Mouse (Mus musculus) common myeloid progenitor, adult 5-6 weeks (primary cell): ENCODE measurements around the gene Nek11. TPM values are rescaled to one million over a fixed set of nuclear protein-coding genes. Genes with fewer than 3 reads are reported as not detected.

Source experiments
- ATAC-seq: replicated peaks from 2 replicates; pipeline ENCODE4 v1.8.0; 2016; ENCODE audit warnings: low read depth, mild to moderate bottlenecking, moderate TSS enrichment, inconsistent platforms; ENCODE audit not compliant: poor library complexity, severe bottlenecking
- total RNA-seq: library from RNA; stranded (forward); fragments of 200-1000, 187-1606 nt; gene quantifications from 2 replicates; pipeline ENCODE4 v1.2.3, GENCODE M21; 2017

The Nek11 gene
- total RNA-seq, 1 experiment from 2014 or later = not detected

DNA sequence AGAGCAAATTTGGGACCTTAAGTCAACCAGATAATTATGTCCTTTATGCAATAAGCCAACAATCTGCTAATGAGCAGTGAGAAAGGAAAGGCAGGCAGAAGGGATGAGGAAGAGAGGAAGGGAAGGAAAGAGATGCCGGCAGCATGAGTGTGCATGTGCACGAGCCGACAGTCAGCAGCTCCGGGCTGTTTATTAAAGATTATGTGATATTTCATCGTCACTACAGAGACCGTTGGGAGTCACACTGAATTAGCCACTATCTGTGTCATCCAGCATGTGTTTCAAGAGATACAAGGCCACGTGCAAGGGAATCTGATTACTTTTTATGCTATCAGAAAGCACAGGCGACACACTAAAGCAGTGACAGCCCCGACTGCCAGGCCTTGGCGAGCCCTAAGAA is 73.5 kb downstream of the Nek11 start:
- no peak for ATAC-seq

DNA sequence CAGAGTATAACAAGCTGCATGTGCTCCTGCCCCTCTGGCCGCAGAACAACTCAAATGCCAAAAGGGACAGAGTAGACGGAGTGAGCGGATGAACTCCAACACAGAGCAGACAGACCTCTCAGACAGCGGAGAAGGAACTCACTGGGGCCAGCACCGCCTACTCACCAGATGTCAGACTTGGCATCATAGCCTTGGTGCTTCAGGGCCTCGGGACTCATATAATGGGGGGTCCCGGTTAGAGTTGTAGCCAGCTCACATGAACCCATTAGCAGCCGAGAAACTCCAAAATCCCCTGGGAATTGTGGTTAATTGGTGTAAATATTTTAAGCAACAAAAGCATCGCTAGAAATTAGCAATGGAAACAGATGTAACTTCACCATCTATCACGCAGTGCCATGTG is 82.1 kb downstream of the Nek11 start:
- no peak for ATAC-seq

DNA sequence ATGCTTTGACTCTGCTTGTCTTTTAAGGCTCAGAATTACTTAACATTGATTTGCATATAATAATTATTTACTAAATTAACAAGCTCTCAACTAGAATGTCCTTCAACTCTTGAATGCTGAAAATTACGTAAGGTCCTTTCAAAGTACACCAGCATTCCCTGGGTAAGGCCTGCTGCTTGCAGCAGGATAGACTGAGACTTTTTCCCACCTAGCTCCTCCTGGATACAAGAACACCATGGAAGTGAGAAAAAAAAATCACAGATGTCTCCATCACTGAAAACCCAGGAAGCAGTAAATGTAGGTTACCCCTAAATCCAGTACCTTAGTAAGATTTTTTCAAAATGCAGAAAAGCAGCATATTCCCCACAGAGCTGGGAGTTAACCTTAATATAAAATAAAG is 82.6 kb downstream of the Nek11 start:
- ATAC-seq = no peak

DNA sequence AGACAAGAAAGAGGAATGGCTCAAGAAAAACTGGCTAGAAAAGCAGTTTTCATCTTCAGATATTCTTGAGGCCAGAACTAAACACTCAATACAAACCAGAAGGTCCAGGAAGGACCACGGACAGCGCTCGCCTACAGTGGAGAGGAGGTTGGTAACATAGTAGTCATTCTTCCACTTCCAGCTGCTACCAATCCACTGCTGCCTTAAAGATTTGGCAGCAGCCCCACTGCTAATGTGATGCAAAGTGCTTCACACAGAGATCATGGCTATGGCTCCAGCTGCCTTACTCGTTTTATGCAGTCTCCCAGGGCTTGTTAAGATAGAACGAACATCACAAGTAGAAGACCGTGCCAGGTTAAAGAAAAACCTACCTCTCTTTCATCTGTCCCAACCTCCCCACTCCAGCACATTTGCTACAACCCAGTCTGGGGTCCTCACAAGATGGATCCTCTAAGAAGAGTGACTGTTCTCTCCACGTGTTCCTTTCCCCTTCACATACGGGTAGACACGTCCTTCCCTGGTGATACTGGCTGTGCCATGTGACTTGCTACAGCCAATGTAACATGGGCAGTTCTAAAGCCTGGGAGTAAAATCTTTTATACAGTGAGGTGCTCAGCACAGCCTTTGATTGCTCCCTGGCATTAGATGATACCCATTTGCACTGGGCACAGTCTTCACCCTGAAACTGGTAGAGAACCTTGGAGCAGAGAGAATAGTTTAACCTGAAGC is 85.6 kb downstream of the Nek11 start:
- ATAC-seq = no peak

DNA sequence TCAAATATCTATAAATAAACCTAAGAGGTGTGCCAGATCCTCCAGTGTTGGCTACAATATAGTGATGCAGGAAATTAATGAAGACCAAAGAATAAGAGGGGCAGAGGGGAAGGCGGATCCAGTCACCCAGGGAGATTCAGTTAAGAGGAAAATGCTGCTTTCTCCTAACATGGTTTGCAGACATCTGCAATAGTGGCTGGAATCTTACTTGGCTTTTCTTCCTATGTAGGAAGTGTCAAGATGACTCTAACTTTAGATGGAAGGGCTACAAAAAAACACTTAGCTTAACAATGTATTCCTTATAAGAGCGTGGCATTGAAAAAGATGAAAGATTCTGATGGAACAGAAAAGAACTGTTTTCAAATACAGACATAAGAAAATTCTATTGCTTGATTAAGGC is 89.3 kb downstream of the Nek11 start:
- no peak for ATAC-seq

DNA sequence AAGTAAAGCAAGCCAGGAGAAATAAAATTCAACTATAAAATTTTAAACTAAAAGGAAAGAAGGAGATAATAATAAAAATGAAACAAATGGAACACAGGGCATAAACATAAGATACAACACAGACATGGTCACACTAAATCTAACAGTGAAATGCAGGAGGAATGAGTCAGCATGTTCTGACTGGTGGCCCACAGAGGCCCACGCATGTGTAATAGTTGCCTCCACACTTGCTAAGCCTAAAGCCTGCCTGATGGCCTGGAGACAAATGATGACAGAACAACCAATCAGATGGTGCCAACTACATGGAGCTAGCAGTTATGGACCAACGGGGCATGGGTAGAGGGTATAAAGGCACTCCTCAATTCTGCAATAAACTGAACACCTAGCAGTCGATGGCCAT is 93.1 kb downstream of the Nek11 start:
- ATAC-seq = no peak

DNA sequence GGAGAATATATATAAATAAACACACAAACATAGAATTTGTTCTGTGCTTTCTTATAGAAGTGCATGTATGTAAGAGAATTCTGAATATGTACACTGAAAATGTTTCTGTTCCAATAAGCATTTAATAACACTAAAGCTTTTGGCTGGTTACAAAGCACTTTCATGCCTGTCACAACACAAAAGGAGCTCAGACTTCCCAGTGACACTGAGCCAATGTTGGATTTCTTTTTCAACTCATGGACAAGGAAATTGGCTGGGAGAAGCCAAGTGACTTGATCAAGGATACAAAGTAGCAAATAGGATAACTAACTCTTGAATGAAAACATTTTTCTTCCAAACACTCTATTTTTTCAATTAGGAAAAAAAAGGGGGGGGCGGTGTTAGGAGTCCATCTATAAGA is 93.9 kb downstream of the Nek11 start:
- no peak for ATAC-seq

DNA sequence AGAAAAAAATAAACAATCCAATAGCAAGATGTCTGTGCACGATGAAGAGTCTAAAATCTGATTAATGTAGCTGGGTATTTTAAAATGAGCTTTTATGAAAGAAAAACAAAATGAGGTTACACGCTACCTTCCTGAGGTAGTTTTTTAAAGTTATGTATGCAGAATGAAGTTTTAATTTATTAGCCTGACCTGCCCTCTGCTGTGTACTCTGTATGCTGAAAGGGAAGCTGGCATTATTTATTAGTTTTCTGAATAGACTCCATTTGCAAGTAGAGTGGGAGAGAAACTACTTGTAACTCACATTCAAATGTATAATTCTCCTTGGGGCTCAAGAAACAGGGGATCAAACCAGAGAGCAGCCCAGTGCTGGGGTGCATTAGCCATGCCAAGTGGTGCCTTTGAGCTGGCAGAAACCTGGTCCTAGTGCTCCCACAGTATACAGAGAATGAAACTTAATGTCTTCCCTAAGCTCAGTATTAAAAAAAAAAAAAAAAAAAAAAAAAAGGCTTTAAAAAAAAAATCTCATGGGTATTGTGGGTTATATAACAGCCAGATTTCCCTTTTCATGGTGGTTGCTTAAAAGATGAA is 94.5 kb downstream of the Nek11 start:
- ATAC-seq = no peak

DNA sequence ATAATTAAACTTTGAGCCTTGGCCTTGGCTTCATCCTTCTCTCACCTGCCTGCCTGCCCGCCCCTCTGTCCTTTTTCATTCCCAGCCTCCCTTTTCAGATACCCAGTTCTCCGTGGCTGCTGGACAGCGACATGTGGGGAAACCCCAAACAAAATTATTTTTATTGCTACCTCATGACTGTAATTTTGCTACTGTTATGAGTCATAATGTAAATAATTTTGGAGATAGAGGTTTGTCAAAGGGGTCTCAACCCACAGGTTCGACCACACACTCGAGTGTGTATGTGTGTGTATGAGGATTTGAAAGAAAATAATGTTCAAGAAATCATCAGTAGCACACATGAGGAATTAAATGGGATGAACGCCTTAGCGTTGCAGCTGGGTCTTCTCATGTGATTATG is 110.7 kb downstream of the Nek11 start:
- no peak for ATAC-seq

DNA sequence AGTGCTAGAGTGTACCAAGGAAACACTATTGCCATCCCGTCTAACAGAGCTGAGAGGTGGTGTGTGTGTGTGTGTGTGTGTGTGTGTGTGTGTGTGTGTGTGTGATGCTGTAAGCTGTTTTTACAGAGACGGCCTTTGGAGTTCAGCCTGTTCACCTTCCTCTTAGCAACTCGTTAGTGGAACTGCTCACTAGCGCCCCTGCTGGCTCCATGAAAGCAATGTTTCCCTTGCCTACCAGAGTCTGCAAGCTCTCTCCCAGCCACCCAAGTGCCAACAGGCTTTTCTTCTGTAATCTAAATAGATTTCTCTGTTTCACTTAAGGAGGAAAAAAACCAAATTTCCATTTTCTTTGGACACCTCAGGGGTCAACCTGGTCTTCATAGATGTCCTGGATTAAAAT is 112.6 kb downstream of the Nek11 start:
- peak; percentile 62; the same call in 1 of the 2 replicates for ATAC-seq

DNA sequence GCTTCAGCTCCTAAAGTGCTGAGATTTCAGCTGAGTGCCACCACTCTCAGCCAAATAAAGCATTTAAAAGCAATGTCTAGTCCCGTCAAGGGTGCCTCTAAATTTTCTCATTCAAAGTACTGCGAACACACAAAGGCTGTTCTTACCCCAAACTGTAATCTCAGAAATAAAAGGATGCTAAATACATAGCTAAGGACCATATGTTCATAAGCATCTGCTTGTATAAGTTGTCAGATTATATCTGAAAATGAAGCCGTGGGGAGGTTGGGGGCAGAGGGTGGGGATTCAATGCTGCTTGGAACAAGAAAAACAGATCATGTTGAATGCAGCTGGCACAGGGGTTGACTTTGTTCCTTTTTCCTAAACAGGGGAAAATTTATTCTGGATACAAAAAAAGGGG is 120.4 kb downstream of the Nek11 start:
- no peak for ATAC-seq

DNA sequence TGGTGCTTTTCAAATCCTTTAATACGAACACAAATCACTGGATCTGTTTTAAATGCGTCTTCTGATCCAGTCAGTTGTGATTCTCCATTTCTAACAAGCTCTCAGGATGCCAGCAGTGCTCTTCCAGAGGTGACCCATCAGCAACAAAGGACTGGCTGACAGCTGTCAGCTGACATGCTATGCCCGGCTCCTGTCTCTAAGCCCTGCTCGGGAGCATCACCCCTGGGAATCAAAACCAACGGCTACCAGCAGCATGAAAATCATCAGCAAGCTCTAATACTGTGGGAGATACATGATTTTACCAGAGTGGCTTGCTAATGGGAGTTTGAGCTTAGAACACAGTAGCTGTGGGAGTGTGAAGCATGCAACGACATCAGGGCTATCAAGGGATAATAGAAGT is 121.0 kb downstream of the Nek11 start:
- ATAC-seq = no peak

DNA sequence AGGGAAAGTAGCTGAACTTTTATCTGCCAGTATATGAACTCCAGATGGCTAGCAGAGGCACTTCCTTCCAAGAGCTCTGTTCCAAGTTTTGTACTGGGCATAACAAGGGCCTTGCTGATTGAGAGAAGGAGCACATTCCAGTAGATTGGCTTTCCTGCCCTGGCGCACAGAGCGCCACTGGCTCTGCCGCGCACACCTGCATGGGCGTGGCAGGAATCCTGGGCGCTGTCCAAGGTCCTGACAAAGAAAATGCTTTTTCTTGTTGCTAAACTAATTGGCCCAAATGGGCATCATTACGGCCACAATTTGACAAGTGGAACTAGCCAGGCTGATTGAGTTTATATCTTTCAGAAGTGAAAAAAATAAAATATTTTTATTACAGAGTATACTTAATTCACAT is 123.1 kb downstream of the Nek11 start:
- ATAC-seq = 0 out of 2 replicates have a peak, but pooled peaks have one; percentile 47

DNA sequence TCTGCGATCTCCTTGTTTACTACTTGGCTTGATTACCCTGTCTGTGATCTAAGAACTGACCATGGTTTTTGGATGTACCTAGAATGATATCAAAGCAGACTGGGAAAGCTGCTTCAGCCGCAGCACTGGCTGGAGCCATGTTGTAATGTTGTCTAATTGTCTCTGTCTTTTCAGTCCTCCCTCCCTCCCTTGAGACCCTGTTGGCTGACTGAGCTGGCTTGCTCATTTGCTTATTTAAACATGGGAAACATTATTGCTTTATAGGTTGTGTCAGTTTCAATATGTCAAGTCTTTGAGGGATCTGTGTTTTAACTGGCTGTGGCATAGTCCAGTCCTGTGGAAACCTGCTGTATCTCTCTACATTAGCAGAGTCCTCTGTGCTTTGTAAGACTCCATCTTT is 132.2 kb downstream of the Nek11 start:
- no peak for ATAC-seq

DNA sequence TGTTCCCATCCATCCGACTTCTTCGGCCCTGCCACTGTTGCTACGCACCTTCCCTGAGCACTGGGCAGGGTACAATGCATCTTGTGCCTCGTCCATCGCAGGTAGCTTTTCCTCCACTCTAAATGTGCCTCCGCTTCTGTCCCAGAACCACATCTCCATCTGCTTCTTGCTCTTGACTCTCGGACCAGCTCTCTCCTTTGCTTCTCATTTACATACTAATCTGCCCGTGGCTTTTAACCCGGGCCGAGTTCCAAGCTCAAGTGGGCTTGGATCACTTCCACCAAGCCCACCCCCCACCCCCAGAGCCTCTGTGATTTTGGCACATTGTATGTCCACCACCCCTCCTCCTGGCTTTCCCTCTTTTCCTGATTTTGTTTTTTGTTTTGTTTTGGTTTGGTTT is 137.7 kb downstream of the Nek11 start:
- no peak for ATAC-seq

DNA sequence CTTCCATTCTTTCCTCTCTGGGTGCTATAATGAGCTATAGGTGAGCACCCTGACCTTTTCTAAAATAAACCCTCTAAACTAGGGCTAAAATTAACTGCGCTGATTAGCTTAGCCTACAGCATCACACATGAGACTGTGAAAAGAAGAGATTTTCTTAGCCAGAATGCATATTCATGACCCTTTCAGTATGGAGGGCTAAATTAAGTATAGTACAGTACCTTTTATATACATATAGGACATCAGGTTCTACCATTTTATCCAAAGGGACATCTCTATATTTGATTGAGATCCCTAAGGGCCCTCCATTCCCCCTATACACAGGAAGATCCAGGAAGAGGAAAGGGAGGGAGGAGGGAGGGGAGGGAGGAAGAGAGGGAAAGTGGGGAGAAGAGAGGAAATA is 141.2 kb downstream of the Nek11 start:
- no peak for ATAC-seq

DNA sequence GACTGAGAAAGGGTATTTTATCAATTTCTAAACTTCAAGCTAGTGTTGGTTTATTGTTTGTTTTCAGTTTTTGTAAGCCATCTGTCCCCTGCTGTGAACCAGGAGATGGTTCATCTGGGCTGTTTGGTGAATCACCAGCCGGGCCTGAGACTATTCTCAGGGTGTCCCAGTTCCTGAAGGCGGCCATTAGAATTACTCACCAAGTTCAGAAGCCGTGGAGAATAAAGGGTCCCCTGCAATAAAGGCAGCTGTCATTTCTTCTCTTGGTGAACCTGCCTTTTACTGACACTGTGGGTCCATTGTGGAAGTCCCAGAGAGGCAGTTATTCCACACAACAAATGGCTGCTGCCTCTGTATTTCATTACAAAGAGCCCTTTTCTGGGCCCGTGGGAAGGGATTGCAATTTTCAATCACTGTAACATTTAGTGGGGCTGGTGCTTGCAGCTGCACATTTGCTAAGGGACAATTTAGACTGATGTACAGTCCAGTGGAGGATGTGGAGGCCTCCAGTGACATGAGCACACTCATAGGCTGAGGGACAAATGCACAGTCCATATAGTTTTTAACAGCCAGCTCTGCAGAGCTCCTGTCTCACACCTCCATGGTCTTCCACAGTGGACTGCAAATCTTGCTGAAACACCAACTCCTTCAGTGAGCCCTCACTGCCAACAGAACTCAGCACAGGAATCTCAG is 142.8 kb downstream of the Nek11 start:
- no peak for ATAC-seq

DNA sequence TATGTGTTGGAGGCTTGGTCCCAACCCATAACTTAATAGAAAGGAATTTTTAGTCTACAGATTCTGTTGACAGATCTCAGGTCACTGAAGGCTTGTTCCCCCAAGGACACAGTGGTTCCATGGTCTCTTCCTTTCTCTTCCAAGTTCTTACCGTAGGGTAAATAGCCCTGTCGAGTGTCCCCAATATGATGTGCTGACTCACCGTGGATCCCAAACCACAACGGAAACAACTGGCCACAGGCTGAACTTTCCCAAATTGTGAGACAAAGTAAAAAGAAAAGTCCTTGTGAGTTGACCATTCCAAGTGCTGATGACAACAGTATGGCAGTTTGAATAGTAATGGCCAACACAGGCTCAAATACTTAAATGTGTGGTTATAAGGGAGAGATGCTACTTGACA is 144.1 kb downstream of the Nek11 start:
- ATAC-seq = no peak

DNA sequence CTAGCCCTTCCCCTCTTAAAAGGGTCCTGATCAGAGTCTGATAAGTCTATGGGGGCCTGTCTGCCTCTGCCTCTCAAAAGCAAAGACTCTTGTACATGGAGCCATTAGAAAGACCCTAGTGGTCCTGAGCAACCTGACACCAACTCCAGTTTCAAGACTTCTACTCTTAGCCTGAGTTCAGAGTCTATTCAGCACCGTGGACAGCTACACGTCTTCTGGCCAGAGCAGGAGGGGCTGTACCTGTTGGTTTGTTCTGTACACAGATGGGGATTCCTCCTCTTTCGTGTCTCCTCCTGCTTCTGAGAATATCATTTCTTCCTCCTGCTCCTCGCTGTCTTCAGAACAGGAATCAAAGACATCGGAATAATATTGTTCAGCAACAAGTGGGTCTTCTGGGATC is 151.3 kb downstream of the Nek11 start:
- no peak for ATAC-seq

DNA sequence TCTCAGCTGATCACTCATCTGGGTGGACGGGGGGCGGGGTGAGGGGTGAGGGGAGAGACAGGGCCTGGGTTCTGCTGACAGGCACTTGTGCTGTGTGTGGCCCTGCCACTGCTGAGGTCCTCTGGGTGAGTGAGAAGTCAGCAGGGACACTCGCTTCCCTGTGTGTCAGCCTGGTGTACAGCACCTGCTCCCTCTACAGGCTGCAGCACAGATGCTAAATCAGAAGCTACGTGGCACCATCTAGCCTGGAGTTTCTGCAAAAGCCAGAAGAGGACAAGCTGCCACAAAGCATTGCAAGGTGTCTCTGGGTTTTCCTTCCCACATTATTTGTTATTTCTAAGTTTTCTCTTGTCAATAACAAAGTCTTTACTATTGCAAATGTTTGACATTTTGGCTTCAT is 180.9 kb downstream of the Nek11 start:
- no peak for ATAC-seq

DNA sequence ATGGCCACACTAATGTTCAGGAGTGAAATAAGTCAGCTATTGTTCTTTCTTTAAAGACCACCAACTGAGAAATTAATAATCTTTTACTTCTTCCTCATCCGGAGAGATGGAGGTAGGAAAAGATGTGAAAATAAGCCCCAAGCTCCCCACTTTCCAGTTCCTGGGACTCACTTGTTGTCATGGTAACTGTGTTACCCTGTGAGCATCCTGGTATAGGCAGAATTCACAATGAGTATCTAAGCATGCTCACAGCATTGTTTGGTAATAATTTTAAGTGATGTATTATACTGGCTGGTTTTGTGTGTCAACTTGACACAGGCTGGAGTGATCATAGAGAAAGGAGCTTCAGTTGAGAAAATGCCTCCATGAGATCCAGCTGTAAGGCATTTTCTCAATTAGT is 195.0 kb downstream of the Nek11 start:
- ATAC-seq = no peak

DNA sequence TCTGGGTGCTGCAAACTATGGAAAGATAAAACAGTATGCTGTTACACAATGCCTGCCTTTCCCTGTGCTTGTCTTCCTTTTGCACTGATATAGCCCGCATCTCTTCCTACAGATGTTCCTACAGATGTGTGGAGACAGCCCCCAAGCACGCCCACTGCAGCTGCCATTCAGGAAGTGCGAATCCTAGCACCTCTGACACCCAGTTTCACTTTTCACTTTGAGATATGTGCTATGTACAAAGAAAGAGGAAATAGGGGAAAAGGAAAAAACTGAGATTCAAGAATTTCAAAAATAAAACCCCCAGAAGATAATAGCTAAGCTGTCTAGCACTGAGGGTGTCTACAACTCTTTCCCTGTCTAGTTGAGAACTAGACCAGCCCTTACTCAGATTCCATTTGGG is 208.6 kb downstream of the Nek11 start:
- no peak for ATAC-seq
